Mouse (Mus musculus) spleen, adult 2 months (tissue): Measurements from ENCODE around the gene Mrnip.
"Not testable (repeated sequence)": the region's sequence is repeated elsewhere in the genome, so short reads cannot be mapped to it uniquely, and the experiment has no call there.

Source experiments
- CTCF ChIP-seq: fragments of 200-500 bp; IDR thresholded peaks from 2 replicates; pipeline ENCODE4 v1.5.1; 2011; ENCODE audit warnings: mild to moderate bottlenecking, inconsistent platforms; ENCODE audit not compliant: insufficient read depth, insufficient read length, insufficient replicate concordance; ENCODE audit errors: extremely low read depth
- POLR2A ChIP-seq: fragments of 200-500 bp; IDR thresholded peaks from 2 replicates; pipeline ENCODE4 v1.6.1; 2011; ENCODE audit warnings: low read depth, low read length, inconsistent platforms

GRCm38 (mm10) chr11:50174111-50174729 lies at the start of gene Mrnip:
- TF ChIP-seq POLR2A, CTCF: not testable (repeated sequence)
